12 mouse cellular contexts compared by ENCODE assay signal in genomic region chr5:129113741-129114476, GRCm38 (mm10). TPM values are rescaled to one million over a fixed set of nuclear protein-coding genes. Genes with fewer than 3 reads are reported as not detected.
DNase-seq lines count a peak whose midpoint lies in the region; ATAC-seq lines count a peak whose summit lies in the region.
"Had no signal": no experiment of that assay in that cellular context is flagged by ENCODE, and none has a peak within 500 bp of the region (broad histone marks: within the 10 kb centered on the region; RNA-seq: fewer than 3 reads in every experiment).

No protein-coding gene starts in this region.

- ATAC-seq in embryonic facial prominence, embryonic 14.5 days (ENCODE audit: low read depth): peak; percentile 70
- ATAC-seq in megakaryocyte progenitor cell, adult 5-6 weeks (replicated peaks; ENCODE audit: poor library complexity): no peak

- H3K27ac ChIP-seq in embryonic facial prominence, embryonic 14.5 days (replicated peaks; ENCODE audit: low read depth, low read length): no peak overlapping the region
- H3K27ac ChIP-seq: limb, embryonic 13.5 days had no signal

- no peak overlapping the region for H3K4me2 ChIP-seq in embryonic facial prominence, embryonic 14.5 days (ENCODE audit: low read depth, low read length)
- H3K4me2 ChIP-seq: limb, embryonic 13.5 days had no signal

- no peaks in the 10 kb centered on the region for H3K36me3 ChIP-seq in embryonic facial prominence, embryonic 14.5 days (ENCODE audit: control insufficient read depth, insufficient read depth, low read length)
- H3K36me3 ChIP-seq: limb, embryonic 13.5 days had no signal

- WGBS in embryonic facial prominence, embryonic 14.5 days: 63% methylated on average over 13 of the region's 13 CpGs

- H3K4me3 ChIP-seq in embryonic facial prominence, embryonic 14.5 days (ENCODE audit: low read depth, low read length): no peak overlapping the region
- H3K4me3 ChIP-seq: limb, embryonic 13.5 days had no signal

- H3K9ac ChIP-seq in embryonic facial prominence, embryonic 14.5 days (ENCODE audit: low read depth, low read length): no peak overlapping the region
- H3K9ac ChIP-seq: limb, embryonic 13.5 days had no signal

- no peaks in the 10 kb centered on the region for H3K27me3 ChIP-seq in embryonic facial prominence, embryonic 14.5 days (replicated peaks; ENCODE audit: control insufficient read depth, insufficient read depth, low read length)
- H3K27me3 ChIP-seq: limb, embryonic 13.5 days had no signal

- no peaks in the 10 kb centered on the region for H3K9me3 ChIP-seq in embryonic facial prominence, embryonic 14.5 days (ENCODE audit: control insufficient read depth, low read length)
- H3K9me3 ChIP-seq: limb, embryonic 13.5 days had no signal

- H3K4me1 ChIP-seq in embryonic facial prominence, embryonic 14.5 days (ENCODE audit: control insufficient read depth, insufficient read depth, low read length): no peaks in the 10 kb centered on the region

- peak; percentile 42 for DNase-seq in gastrocnemius, adult 18-20 months (ENCODE audit: low spot score)
- DNase-seq in gastrocnemius, postnatal 10 days: no peak
- peak; percentile 24 for DNase-seq in A20 (ENCODE audit: low read depth, low spot score)
- DNase-seq in embryonic facial prominence, embryonic 14.5 days (ENCODE audit: low spot score): peak; percentile 84
- peak; percentile 80 to 83 for DNase-seq in left cerebral cortex, adult 9 months (ENCODE audit: low spot score in 2 of 2)
- DNase-seq in urinary bladder, adult 18-20 months (ENCODE audit: low spot score in 2 of 2): no peak
- no peak for DNase-seq in retina, embryonic 14.5 days (ENCODE audit: low spot score)
- DNase-seq: embryo, embryonic 11 days; heart, postnatal 4 days; kidney, adult 8-10 months had no signal

RNA-seq across cellular contexts. Expression of gene Adgrd1, which starts 17.4 kb away (rescaled TPM):
- total RNA-seq in gastrocnemius, adult 18-20 months (2021): 1 to 10 TPM; 3.5 to 5.7 TPM
- total RNA-seq in gastrocnemius, postnatal 10 days (2021): 10 to 100 TPM in 1 of 2 experiments, 1 to 10 TPM in 1; 5.8 to 10.3 TPM
- 3.8 and 5.7 TPM in 2 replicates for polyA plus RNA-seq in embryonic facial prominence, embryonic 14.5 days (2014; fragmentation: Nextera tagmentation; extraction: Ambion mirVana)
- total RNA-seq in megakaryocyte progenitor cell, adult 5-6 weeks (2015): 0.15 and 0.59 TPM in 2 replicates
- 0.50 and 0.51 TPM in 2 replicates for total RNA-seq in megakaryocyte progenitor cell, adult 5-6 weeks (2017)

Comparison
In these comparisons a context has a peak if more than half of its experiments do, and no peak if none do; other contexts are left out.
1. DNase-seq: peak in gastrocnemius, adult 18-20 months (single experiment), A20 (single experiment), embryonic facial prominence, embryonic 14.5 days (single experiment) and left cerebral cortex, adult 9 months (2 of 2); none in gastrocnemius, postnatal 10 days (single experiment), urinary bladder, adult 18-20 months (0 of 2) and retina, embryonic 14.5 days (single experiment).